Mouse (Mus musculus) mouse trophoblast stem cell (cell line): ENCODE measurements at regions not wholly inside any gene's neighbourhood (a gene's known extent, or its start where the extent isn't known, plus 50 kb on each side); places are given as distances from the start of the nearest gene placed in this dataset.

Experiments used
- in situ Hi-C, 2 experiments: fragments of 300-500 bp; cut with MseI, MboI; formaldehyde crosslinking; loops; 2 replicates in 1 of 2; 3 replicates in 1 of 2; pipeline ENCODE4 v1.15.1; 2025

DNA sequence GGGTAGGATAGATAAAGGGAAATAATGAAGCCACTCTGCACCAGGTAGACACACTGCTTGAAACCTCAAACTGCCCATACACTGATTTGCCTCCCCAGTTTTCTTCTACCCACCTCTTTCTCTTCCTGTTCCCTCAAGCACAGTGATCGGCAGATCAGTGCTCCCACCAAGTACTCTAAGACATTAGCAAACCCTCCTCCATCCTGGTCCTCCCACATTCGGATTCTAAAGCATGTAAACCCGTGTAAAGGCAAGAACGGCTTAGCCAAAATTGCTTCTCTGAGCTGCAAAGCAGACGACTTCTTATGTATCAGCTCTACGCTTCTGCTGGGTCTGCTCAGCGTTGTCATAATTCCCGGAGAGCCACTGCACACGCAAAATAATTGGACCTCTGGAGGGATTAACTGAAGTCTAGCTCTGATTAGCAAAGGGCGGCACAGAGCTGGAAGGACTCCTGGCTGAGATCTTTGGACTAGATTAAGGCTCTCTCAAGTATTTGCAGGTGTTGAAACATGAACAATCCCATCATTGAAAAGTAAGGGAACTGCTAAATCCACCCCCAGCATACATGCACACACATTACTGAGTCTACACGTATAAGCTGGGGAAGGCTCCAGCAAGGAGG lies 67.2 kb downstream of the Mtx3 start:
- in situ Hi-C loops = no loop called here

GRCm38 (mm10) chr13:92912661-92913060 lies 68.1 kb downstream of the Mtx3 start:
- in situ Hi-C loops = no loop called here

- in situ Hi-C loops = no loop called here
Observed at GRCm38 (mm10) chr13:92914631-92915030, 70.1 kb downstream of the Mtx3 start.

DNA sequence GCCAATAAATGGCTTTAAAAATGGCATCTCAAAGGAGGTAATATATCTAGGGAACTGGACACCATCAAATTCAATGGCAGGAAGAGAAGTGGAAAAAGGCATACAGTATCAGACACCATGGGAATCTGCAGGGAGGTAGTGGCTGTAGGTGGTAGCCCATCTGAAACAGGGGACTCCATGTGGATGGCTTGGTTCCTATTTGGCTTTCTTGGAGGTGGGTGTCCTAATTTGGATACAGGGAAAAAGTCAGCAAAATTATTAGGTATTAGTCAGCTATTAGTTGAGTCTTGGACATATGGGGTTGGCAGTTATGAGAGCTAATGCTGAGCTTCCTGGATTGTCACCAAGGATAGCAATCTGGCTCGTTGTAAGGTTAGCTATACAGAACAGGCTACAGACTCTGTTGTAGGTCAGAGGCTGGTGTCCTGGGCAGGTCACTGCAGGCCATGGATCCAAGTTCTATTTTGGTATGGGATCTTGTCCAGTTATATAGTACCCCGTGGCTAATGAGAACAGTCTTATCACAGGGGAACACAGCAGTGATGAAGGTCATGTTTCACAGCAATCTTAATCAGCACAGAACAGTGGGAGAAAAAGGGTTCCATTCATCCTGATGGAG lies 70.8 kb downstream of the Mtx3 start:
- in situ Hi-C loops = no loop called here

- in situ Hi-C loops = no loop called here
Observed at GRCm38 (mm10) chr13:92915948-92916710, 71.6 kb downstream of the Mtx3 start.

- in situ Hi-C loops = no loop called here
Observed at GRCm38 (mm10) chr13:92919882-92920281, 75.3 kb downstream of the Mtx3 start.

- in situ Hi-C loops = no loop called here
Observed at GRCm38 (mm10) chr13:92921936-92922335, 77.4 kb downstream of the Mtx3 start.

DNA sequence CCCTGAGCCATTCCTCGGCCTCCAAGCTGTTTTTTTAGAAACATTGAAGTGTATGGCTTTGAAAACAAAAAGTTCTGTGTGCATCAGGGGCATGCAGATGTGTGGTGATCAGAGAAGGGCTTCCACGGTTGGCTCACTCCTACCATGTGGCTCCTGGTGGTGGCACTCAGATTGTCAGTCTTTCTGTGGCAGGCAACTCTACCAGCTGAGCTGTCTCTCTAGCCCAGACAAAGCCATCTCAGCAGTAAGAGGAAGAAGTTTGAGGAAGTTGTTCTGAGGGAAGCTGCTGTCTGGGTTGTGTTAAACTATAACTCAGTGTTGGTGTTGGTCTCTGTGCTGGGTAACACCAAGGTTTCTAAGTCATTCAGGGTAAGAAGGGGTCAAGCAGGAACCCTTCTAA lies 78.9 kb downstream of the Mtx3 start:
- in situ Hi-C loops = no loop called here

DNA sequence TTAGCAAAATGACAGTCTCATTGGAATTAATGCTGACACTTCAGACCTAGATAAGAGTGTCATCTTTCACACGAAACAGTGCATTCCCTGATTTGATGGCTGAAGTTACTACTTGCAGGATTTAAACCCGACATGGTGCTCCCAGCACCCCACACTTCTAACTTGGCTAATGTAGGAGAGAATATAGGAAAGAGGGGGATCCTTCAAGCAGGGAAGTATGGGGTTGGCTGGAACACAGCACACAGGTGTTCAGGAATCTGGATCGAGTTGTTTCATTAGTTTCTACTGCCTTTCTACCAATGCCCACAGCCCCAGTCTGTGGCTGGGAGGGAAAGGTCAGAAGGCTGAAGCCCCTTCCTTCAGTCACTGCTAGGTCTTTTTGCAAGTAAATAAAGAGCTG lies 79.5 kb downstream of the Mtx3 start:
- in situ Hi-C loops = no loop called here

- in situ Hi-C loops = no loop called here
Observed at GRCm38 (mm10) chr13:92925196-92925595, 80.6 kb downstream of the Mtx3 start.

DNA sequence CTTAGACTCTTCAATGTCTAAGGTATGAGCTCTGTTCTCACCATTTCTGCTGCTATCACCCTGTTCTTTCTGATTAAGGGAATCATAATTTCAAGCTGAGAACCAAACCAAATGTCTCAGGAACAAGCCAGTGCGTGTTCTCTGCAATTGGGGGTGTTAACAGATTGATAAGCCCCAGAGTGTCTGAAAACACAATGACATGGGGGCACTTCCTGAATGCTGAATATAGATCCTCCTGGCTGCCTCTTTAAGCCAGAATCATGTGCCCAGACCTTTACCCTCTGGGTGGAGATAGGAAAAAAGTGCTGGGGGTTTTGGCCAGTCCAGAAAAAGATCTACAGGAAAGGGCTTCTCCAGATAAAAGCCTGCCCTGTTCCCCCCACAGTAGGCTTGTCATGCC lies 84.0 kb downstream of the Mtx3 start:
- in situ Hi-C loops = no loop called here

GRCm38 (mm10) chr13:92931696-92932095 lies 87.1 kb downstream of the Mtx3 start:
- in situ Hi-C loops = no loop called here

DNA sequence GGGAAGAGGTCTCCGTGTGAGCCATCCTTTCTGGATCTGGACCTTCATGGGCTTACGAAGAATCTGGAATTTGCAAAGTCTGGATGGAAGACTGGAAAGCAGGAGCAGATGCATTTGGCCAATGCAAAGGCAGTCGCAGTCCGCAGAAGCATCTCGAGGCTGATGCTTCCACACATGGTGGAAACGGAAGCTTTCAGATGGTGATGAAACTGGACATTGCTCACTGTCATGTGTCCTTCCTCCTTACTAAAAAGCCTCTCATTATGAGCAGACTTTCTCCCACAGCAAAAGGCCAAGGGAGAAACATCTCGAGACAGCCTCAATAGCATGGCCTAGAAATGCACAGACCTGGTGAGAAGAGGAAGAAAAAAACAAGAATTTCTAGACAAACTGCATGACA lies 94.5 kb downstream of the Mtx3 start:
- in situ Hi-C loops = no loop called here

GRCm38 (mm10) chr13:92940610-92941009 lies 96.0 kb downstream of the Mtx3 start:
- in situ Hi-C loops = no loop called here

GRCm38 (mm10) chr13:92948560-92948959 lies 104.0 kb downstream of the Mtx3 start:
- in situ Hi-C loops = no loop called here

DNA sequence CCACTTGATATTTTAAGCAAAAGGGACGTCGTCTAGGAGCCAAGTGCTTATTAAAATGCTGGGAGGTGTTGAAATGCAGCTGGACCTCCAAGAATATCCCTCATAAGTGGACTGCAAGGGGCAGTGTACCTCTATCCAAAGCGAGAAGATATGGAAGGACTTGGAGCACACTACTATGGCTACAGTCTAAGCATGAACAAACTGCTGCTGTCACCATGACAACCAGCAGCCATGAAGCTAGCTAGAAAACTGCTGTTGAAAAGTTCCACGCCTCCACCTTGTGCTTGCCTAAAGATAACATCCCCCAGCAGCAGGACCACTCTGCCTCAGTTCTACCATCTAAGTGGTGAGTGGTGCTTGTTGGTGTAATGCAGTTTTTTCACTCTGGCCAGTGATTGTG lies 115.5 kb downstream of the Mtx3 start:
- in situ Hi-C loops = no loop called here

DNA sequence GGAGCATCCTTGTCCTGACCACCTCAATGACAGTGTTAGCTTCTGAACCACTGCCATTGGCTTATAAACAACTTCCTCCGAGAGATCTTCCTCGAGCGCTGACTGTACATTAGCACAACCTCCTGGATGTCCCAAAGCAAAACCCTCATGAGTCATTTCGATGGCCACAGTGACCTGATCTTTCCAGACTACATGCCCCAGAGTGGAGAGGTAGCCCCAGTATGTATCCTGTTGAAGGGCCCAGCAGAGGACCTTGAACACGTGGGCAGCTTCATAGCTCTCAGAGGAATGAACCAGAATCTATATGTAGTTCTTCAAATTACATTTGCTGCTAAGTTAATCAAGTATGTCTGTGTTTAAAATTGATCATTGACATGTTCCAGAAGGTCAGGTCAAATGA lies 118.1 kb downstream of the Mtx3 start:
- in situ Hi-C loops = no loop called here

- in situ Hi-C loops = no loop called here
Observed at GRCm38 (mm10) chr13:92963351-92963895, 118.9 kb downstream of the Mtx3 start.

GRCm38 (mm10) chr13:92964213-92964743 lies 119.7 kb downstream of the Mtx3 start:
- in situ Hi-C loops = no loop called here

- in situ Hi-C loops = no loop called here
Observed at GRCm38 (mm10) chr13:92967025-92967610, 122.6 kb downstream of the Mtx3 start.

- in situ Hi-C loops = no loop called here
Observed at GRCm38 (mm10) chr13:92969579-92969978, 125.0 kb downstream of the Mtx3 start.

DNA sequence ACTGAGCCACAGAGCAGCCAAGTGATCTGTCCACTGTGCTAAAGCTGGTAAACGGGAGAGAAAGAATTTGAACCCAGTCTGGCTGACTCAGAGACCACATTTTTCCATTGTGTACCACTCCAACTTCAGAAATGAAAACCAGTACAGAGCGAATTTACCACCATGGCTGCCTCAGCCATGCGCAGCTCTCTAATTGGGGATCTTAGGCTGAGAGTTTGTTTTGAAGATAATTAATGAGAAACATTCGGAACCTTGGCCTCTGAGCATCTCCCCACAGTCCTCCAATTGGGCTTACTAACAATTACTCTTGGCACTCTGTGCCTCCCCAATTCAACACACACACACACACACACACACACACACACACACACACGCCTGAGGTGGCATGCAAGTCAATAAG lies 128.3 kb downstream of the Mtx3 start:
- in situ Hi-C loops = no loop called here
